Mouse (Mus musculus): Measurements from ENCODE around the gene Dtymk. TPM values are rescaled to one million over a fixed set of nuclear protein-coding genes. Genes with fewer than 3 reads are reported as not detected.

Gene Dtymk
- polyA plus RNA-seq, 1 experiment from 2014 or later = 251 TPM

Other genes starting within 250 kb of the Dtymk start
- gene Stk25, start 143.3 kb downstream of the Dtymk start, polyA plus RNA-seq (2015; fragmentation: Nextera tagmentation; extraction: Ambion mirVana) = 169 and 180 TPM in 2 replicates
- gene Bok, start 116.3 kb downstream of the Dtymk start, polyA plus RNA-seq (2015; fragmentation: Nextera tagmentation; extraction: Ambion mirVana) = 79.2 and 92.8 TPM in 2 replicates
- 86.5 and 88.1 TPM in 2 replicates for gene Atg4b, start 50.4 kb downstream of the Dtymk start, polyA plus RNA-seq (2015; fragmentation: Nextera tagmentation; extraction: Ambion mirVana)
- 61.1 and 63.7 TPM in 2 replicates for gene Thap4, start 47.1 kb downstream of the Dtymk start, polyA plus RNA-seq (2015; fragmentation: Nextera tagmentation; extraction: Ambion mirVana)
- gene Ing5, start 2.0 kb upstream of the Dtymk start, polyA plus RNA-seq (2015; fragmentation: Nextera tagmentation; extraction: Ambion mirVana) = 19.0 and 19.3 TPM in 2 replicates
- gene D2hgdh, start 23.0 kb upstream of the Dtymk start, polyA plus RNA-seq (2015; fragmentation: Nextera tagmentation; extraction: Ambion mirVana) = 14.1 and 16.5 TPM in 2 replicates
- 0.34 TPM in 1 of 2 replicates, not detected in the other for gene Gal3st2, start 59.4 kb upstream of the Dtymk start, polyA plus RNA-seq (2015; fragmentation: Nextera tagmentation; extraction: Ambion mirVana)
- gene Gal3st2b, start 116.4 kb upstream of the Dtymk start, polyA plus RNA-seq (2015; fragmentation: Nextera tagmentation; extraction: Ambion mirVana) = not detected in 2 replicates
- gene Gal3st2c, start 188.6 kb upstream of the Dtymk start, polyA plus RNA-seq (2015; fragmentation: Nextera tagmentation; extraction: Ambion mirVana) = not detected in 2 replicates
- not detected in 2 replicates for gene Neu4, start 218.5 kb upstream of the Dtymk start, polyA plus RNA-seq (2015; fragmentation: Nextera tagmentation; extraction: Ambion mirVana)